Mouse (Mus musculus) intestine, embryonic 16.5 days (tissue): ENCODE measurements around the gene Ntm. TPM values are rescaled to one million over a fixed set of nuclear protein-coding genes. Genes with fewer than 3 reads are reported as not detected.

Experiments
- ATAC-seq: fragments of 200-750 bp; cut with Nextera tagmentation; 2 replicates; pipeline ENCODE4 v1.8.0; 2017; ENCODE audit warnings: moderate TSS enrichment, moderate library complexity
- H3K27ac ChIP-seq: fragments of 300-500 bp; sonication (generic); 2 replicates; pipeline ENCODE4 v1.5.1; 2014; ENCODE audit warnings: mild to moderate bottlenecking, low read length
- H3K27me3 ChIP-seq: fragments of 300-500 bp; sonication (generic); replicated peaks from 2 replicates; pipeline ENCODE4 v1.6.1; 2014; ENCODE audit warnings: low read length, control low read depth, mixed read lengths; ENCODE audit not compliant: control insufficient read depth, insufficient read depth
- H3K36me3 ChIP-seq: fragments of 300-500 bp; sonication (generic); 2 replicates; pipeline ENCODE4 v1.6.1; 2014; ENCODE audit warnings: low read length, control low read depth; ENCODE audit not compliant: control insufficient read depth, insufficient read depth
- H3K4me1 ChIP-seq: fragments of 300-500 bp; sonication (generic); 2 replicates; pipeline ENCODE4 v1.6.1; 2014; ENCODE audit warnings: low read length, control low read depth, mixed read lengths; ENCODE audit not compliant: control insufficient read depth, insufficient read depth
- H3K4me2 ChIP-seq: fragments of 300-500 bp; sonication (generic); 2 replicates; pipeline ENCODE4 v1.6.1; 2014; ENCODE audit warnings: low read depth, low read length, control low read depth
- H3K4me3 ChIP-seq: fragments of 300-500 bp; sonication (generic); 2 replicates; pipeline ENCODE4 v1.5.1; 2014; ENCODE audit warnings: mild to moderate bottlenecking, low read length
- H3K9ac ChIP-seq: fragments of 300-500 bp; sonication (generic); 2 replicates; pipeline ENCODE4 v1.6.1; 2014; ENCODE audit warnings: low read depth, low read length
- H3K9me3 ChIP-seq: fragments of 300-500 bp; sonication (generic); 2 replicates; pipeline ENCODE4 v1.6.1; 2016; ENCODE audit warnings: low read length, control low read depth; ENCODE audit not compliant: control insufficient read depth
- WGBS: fragments of 180-500 bp; shearing (Covaris S2); extraction: QIAGEN DNeasy Blood & Tissue Kit; methylation state at CpG from one replicate; pipeline ENCODE4 v1.1.7; 2014; 5-methylcytosine and 5-hydroxymethylcytosine counted together
- polyA plus RNA-seq: library from polyadenylated mRNA; unstranded; fragments of >200 nt; fragmentation: Nextera tagmentation; extraction: Ambion mirVana; gene quantifications from 2 replicates; pipeline ENCODE4 v1.2.1, GENCODE M21; 2015

Gene Ntm
- polyA plus RNA-seq, 1 experiment from 2014 or later, result 5.5 TPM

GRCm38 (mm10) chr9:29790017-29790416, 172.9 kb downstream of the Ntm start:
- WGBS, result 85% methylated on average over 4 of the region's 4 CpGs
- no peaks in the 10 kb centered on the region for H3K27me3 ChIP-seq
- ATAC-seq, result no peak
- no peak overlapping the region for H3K27ac ChIP-seq
- H3K36me3 ChIP-seq, result no peaks in the 10 kb centered on the region
- no peak overlapping the region for H3K4me3 ChIP-seq
- H3K9ac ChIP-seq, result no peak overlapping the region
- H3K4me1 ChIP-seq, result no peaks in the 10 kb centered on the region
- no peaks in the 10 kb centered on the region for H3K9me3 ChIP-seq
- H3K4me2 ChIP-seq, result no peak overlapping the region

DNA sequence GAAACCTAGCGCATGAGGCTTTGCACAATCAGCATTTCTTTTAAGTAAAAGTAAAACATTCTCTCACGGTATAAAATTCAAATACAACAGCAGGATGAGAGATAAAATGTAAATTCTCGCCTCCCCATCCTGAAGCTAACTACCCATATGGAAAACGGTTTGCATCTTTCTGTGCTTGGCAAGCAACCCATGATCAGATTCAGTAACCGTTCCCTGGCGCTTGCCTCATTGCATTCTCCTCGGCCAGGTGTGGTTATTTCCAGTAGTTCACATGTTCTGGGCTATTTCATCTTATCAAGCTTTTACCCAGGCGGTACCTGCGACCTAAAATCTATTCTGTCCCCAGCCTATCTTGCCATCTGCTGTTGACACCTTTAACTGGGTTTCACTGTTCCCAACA, 174.1 kb downstream of the Ntm start:
- 89% methylated on average over 9 of the region's 9 CpGs for WGBS
- no peaks in the 10 kb centered on the region for H3K4me1 ChIP-seq
- ATAC-seq, result no peak
- H3K9me3 ChIP-seq, result no peaks in the 10 kb centered on the region
- no peak overlapping the region for H3K4me3 ChIP-seq
- H3K27ac ChIP-seq, result no peak overlapping the region
- no peak overlapping the region for H3K9ac ChIP-seq
- H3K36me3 ChIP-seq, result no peaks in the 10 kb centered on the region
- no peaks in the 10 kb centered on the region for H3K27me3 ChIP-seq
- H3K4me2 ChIP-seq, result no peak overlapping the region

- Histone ChIP-seq H3K9ac (no peak overlapping the region), H3K36me3 (no peaks in the 10 kb centered on the region), H3K27me3 (no peaks in the 10 kb centered on the region), H3K4me3 (no peak overlapping the region), H3K4me2 (no peak overlapping the region), H3K4me1 (no peaks in the 10 kb centered on the region), H3K9me3 (no peaks in the 10 kb centered on the region), H3K27ac (no peak overlapping the region)
- ATAC-seq, result no peak
- 52% methylated on average over 4 of the region's 4 CpGs for WGBS
These were observed 175.5 kb downstream of the Ntm start for GRCm38 (mm10) chr9:29787408-29787807.

GRCm38 (mm10) chr9:29782697-29783096, 180.2 kb downstream of the Ntm start:
- WGBS, result 78% methylated on average over 4 of the region's 4 CpGs
- Histone ChIP-seq H3K36me3 (no peaks in the 10 kb centered on the region), H3K9me3 (no peaks in the 10 kb centered on the region), H3K4me2 (no peak overlapping the region), H3K4me1 (no peaks in the 10 kb centered on the region), H3K27me3 (no peaks in the 10 kb centered on the region), H3K9ac (no peak overlapping the region), H3K4me3 (no peak overlapping the region), H3K27ac (no peak overlapping the region)
- ATAC-seq, result no peak

DNA sequence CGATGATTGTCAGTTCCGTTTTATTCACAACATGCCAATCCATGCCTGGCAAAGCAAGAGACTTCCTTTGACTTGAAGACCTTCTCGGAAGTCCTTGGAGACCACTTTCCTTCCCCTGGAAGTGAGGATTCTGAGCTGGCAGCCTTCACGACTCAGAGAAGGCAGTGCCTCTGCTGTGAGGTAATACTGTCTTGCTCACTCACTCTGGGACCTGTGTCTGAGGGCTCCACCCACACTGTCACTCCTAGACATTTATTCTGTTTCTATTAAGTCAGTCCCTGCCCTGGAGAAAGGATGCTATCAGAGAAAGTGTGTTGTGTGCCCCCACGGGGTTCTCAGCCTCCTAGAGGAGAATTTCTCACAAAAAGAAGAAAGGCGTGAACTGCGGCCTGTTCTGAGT, 183.2 kb downstream of the Ntm start:
- no peak overlapping the region for H3K4me3 ChIP-seq
- H3K4me1 ChIP-seq, result no peaks in the 10 kb centered on the region
- no peaks in the 10 kb centered on the region for H3K27me3 ChIP-seq
- no peak overlapping the region for H3K9ac ChIP-seq
- ATAC-seq, result no peak
- H3K4me2 ChIP-seq, result no peak overlapping the region
- no peaks in the 10 kb centered on the region for H3K36me3 ChIP-seq
- 82% methylated on average over 7 of the region's 7 CpGs for WGBS
- no peak overlapping the region for H3K27ac ChIP-seq
- no peaks in the 10 kb centered on the region for H3K9me3 ChIP-seq

DNA sequence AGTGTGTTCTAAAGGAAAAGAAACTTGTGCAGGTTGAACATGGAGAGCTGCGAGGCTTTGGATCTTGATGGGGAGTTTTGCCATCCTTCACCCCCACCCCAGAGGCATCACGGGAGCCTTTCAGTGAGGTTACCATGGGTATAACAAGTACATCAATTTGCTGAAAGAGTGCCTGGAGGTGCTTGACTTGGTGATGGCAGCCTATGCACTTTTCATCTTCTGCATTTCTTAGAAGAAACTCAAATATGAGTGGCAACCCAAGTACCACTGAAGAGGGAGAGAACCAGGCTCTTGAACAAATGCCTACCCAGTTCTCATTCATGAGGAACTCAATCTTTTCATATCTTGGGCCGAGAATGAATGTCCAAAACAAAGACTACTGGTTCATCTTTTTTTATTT, 186.0 kb downstream of the Ntm start:
- H3K36me3 ChIP-seq, result no peaks in the 10 kb centered on the region
- H3K27me3 ChIP-seq, result no peaks in the 10 kb centered on the region
- no peak overlapping the region for H3K27ac ChIP-seq
- H3K9me3 ChIP-seq, result no peaks in the 10 kb centered on the region
- no peak overlapping the region for H3K4me3 ChIP-seq
- no peak overlapping the region for H3K9ac ChIP-seq
- no peaks in the 10 kb centered on the region for H3K4me1 ChIP-seq
- no peak overlapping the region for H3K4me2 ChIP-seq
- no peak for ATAC-seq
- WGBS, result 91% methylated on average over 3 of the region's 3 CpGs

DNA sequence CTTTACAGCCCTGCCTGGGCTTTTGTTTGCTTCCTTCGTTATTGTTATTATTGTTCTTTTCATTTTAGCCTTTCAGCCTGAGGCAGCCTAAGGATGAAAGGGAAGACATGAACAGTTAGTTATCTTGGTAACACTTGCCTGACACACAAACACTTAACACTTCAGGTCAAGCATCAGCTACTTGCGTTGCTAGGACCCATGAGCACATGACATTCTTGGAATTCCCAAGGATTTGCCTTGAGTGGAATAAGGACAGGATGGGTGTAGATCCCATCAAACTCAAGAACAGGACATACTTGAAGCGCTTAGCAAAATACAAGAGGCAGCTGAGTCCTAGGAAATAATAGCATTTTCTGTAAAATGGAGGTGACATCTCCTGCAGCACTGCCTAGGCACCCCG, 186.4 kb downstream of the Ntm start:
- H3K9ac ChIP-seq, result no peak overlapping the region

GRCm38 (mm10) chr9:29776030-29776429, 186.9 kb downstream of the Ntm start:
- H3K27me3 ChIP-seq, result no peaks in the 10 kb centered on the region
- 85% methylated on average over 4 of the region's 4 CpGs for WGBS
- H3K4me2 ChIP-seq, result no peak overlapping the region
- no peak overlapping the region for H3K9ac ChIP-seq
- ATAC-seq, result no peak
- no peaks in the 10 kb centered on the region for H3K36me3 ChIP-seq
- H3K4me1 ChIP-seq, result no peaks in the 10 kb centered on the region
- H3K27ac ChIP-seq, result no peak overlapping the region
- H3K9me3 ChIP-seq, result no peaks in the 10 kb centered on the region
- H3K4me3 ChIP-seq, result no peak overlapping the region

More for the DNA sequence above, 186.4 kb downstream of the Ntm start:
- ATAC-seq, result no peak
- Histone ChIP-seq H3K4me2 (no peak overlapping the region), H3K4me1 (no peaks in the 10 kb centered on the region), H3K27ac (no peak overlapping the region), H3K4me3 (no peak overlapping the region), H3K27me3 (no peaks in the 10 kb centered on the region), H3K36me3 (no peaks in the 10 kb centered on the region), H3K9me3 (no peaks in the 10 kb centered on the region)
- WGBS, result 80% methylated on average over 4 of the region's 4 CpGs

DNA sequence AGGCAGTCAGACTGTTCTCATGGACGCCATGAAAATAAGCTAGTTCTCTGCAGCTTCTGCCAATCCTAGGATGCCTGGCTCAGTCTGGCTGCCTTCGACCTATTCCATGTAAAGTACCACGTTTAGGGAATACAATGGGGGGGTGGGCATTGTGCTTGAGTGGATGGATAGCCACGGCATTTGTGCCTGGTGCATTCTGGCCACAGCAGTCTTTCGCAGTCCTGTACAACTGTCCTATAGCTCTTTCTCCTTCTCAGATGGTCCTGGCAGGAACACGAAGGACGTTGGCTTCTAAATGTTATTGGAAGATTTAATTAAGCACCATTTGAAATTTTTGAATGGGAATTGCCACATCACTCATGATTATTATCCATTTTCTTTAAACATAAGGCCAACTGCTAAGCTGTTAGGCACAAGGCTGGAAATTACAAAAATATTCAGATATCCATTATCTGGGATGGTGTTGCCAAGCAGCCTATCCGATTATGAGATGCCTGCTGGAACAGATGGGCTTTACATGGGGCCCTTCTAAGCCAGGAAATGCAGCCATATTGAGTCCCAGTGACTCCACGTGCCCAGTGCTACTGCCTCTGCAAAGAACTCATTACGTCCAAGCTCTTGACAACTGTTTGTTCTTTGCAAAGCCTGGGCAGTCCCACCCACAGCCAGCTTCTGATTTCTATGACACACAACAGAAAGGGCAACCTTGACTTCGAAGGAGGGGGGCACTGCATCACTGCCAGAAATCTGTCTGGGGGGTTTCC, 190.1 kb downstream of the Ntm start:
- no peak overlapping the region for H3K27ac ChIP-seq
- H3K36me3 ChIP-seq, result no peaks in the 10 kb centered on the region
- H3K27me3 ChIP-seq, result no peaks in the 10 kb centered on the region
- ATAC-seq, result no peak
- no peaks in the 10 kb centered on the region for H3K4me1 ChIP-seq
- no peak overlapping the region for H3K4me2 ChIP-seq
- 68% methylated on average over 11 of the region's 11 CpGs for WGBS
- no peak overlapping the region for H3K4me3 ChIP-seq
- H3K9me3 ChIP-seq, result no peaks in the 10 kb centered on the region
- H3K9ac ChIP-seq, result no peak overlapping the region

DNA sequence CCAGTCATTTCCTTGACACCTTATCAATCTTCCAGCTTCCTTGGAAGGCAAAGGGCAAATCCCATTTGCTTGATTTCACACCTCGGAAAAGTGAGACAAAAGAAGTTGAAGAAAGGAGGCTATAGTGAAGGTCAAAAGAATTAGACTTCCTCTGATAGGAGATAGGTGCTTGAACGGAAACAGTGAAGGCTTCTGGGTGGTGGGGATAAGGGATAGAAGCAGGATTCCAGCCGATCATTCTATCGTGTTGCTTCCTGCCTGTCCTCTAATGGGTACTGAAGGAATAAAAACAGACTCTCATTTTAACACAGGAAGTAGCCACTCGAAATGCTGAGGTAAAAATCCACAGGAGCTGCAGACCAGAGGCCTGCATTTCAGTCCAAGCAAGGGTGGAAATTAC, 191.1 kb downstream of the Ntm start:
- Histone ChIP-seq H3K9ac (no peak overlapping the region), H3K27ac (no peak overlapping the region), H3K27me3 (no peaks in the 10 kb centered on the region), H3K4me3 (no peak overlapping the region), H3K4me1 (no peaks in the 10 kb centered on the region), H3K36me3 (no peaks in the 10 kb centered on the region), H3K4me2 (no peak overlapping the region), H3K9me3 (no peaks in the 10 kb centered on the region)
- no peak for ATAC-seq
- WGBS, result 27% methylated on average over 5 of the region's 5 CpGs
